Mouse (Mus musculus) hematopoietic stem cell, adult 5-6 weeks (primary cell): Measurements from ENCODE around the gene Pdzrn3. TPM values are rescaled to one million over a fixed set of nuclear protein-coding genes. Genes with fewer than 3 reads are reported as not detected.

Source experiments
- ATAC-seq, 2 experiments: fragments of 125-278 bp in 1 of 2; replicated peaks in 1 of 2; 2 replicates each; pipeline ENCODE4 v1.8.0; 2016 to 2017; ENCODE audit warnings: inconsistent platforms in 2 of 2, mild to moderate bottlenecking in 2 of 2, moderate number of reproducible peaks in 2 of 2, low read depth in 1 of 2, moderate TSS enrichment in 1 of 2; ENCODE audit not compliant: low FRiP score in 2 of 2, poor library complexity in 2 of 2, severe bottlenecking in 2 of 2, insufficient read depth in 1 of 2, low TSS enrichment in 1 of 2
- total RNA-seq: library from RNA; stranded (forward); fragments of 172-1452, 232-1000 nt; gene quantifications from 2 replicates; pipeline ENCODE4 v1.2.3, GENCODE M21; 2017

Gene Pdzrn3
- total RNA-seq, 1 experiment from 2014 or later: not detected

DNA sequence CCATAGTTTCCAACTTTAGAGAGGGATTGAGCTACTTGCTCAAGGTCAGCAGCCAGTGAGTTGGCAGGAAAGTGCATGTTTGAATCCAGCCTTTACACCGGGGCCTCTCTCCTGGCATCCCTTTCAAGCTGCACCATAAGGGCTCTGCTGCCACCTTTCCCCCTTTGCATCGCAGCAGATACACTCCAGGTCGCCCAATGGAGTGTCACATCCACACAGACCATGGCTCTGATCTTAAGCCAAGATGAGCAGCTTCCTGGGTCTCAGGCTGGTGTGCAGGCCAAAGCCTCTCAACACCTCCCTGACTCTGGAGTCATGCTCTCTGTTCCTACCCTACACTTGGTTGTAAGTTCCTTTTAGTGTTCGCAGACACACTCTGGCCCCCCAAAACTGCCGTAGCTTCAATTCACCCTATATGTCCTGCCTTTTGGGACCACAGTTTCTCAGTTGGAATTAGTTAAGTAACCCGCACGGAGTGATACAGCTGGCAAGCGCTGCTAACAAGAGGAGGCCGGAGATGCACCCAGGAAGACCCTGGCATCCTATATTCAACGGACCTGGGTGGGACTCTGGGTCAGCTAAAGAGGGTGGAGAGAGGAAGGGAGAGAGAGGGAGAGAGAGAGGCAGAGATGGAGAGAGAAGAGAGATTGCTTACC is 1.1 kb downstream of the Pdzrn3 start:
- ATAC-seq: no peak

GRCm38 (mm10) chr6:101376049-101376448 is 1.6 kb downstream of the Pdzrn3 start:
- no peak for ATAC-seq

DNA sequence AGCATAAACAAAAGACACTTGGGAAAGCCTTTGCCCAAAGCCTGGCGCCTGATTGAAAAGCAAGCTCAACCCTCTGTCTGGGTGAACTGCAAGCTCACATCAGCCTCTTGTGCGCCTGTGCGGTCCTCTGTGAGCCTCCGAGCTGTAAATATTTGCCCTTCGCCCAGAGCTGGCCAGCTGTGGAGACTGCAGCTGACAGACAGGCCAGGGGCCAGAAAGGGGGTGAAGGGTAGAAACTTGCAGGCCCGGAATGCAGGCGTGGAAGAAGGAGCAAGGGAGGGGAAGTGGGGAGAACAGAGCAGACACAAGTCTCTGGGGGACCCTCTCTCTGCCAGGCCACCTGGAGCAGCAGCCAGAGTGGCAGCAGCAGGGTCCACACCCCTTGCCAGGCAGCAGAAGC is 3.0 kb downstream of the Pdzrn3 start:
- ATAC-seq: no peak

- no peak for ATAC-seq
Measured at GRCm38 (mm10) chr6:101374186-101374585, 3.5 kb downstream of the Pdzrn3 start.

- ATAC-seq: no peak
Measured at GRCm38 (mm10) chr6:101372982-101373381, 4.7 kb downstream of the Pdzrn3 start.

DNA sequence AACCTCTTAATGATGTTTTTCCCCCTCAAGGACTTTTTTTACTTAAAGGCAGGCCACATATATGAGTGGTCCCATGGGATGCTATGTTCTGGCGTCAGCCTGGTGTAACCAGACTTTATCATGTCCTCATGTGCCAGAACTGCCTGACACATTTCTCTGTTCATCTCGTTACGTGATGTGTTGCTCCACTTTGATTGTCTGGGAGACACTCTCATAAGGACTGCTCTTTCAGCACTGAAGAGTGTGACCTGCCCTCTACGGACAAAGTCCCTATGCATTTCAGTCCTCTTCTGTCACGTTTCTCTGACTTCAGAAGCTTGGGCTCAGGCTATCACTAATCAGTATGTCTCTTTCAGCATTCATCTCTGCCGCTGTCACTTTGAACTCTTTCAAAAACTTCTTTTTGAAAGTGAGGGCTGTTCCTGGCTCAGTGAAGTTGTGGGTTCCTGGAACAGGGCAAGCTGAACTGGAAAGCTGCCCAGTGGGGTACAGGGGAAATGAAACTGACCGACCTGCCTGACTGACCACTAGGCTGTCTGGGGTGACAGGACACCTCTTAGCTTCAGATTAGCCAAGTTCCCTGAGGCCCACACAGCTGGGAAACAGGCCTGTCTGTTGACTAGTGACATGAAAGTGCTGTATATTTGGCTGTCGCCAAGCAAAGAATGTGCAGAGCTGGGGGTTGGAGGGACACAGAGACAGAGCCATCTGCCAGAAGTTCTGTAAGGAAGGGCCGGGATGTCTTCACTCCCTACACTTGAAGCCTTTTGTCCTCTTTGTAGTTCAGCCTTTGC is 10.7 kb downstream of the Pdzrn3 start:
- no peak for ATAC-seq

DNA sequence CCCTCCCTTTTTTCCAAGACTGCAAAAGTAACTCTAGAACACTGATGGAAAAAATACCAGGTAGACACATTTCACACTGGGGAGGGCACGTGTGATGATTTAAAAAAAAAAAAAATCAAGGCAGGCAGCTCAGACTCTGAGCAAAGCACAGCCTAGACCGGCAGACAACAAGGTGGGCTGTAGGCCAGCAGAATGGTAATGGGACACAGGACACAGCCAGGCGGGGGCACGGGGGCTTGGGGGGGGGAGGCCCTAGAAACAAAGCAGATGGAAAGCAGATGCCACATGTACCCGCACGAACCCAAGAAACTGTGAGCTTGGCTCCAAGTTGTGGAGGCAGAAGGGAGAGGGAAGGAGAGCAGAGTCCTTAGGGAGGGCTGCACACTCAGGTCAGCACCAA is 11.9 kb downstream of the Pdzrn3 start:
- ATAC-seq: no peak

GRCm38 (mm10) chr6:101363904-101364303 is 13.8 kb downstream of the Pdzrn3 start:
- no peak for ATAC-seq

DNA sequence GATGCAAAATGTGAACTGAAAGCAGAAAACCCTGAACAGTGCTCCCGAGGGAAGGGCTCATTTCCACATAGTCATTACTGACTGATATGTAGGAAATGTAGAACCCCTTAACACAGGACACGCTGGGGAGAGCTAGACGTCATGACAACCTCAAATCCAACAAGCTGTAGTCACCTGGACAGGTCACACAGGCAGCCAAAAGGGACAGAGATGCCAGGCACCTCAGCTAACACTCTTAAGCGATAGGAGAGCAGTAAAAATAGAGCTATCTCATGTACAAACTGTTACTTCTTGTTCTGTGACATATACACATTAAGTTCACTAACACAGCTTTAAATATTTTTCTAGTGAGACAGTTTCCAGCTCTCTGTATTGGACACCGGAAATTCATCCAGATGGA is 15.0 kb downstream of the Pdzrn3 start:
- no peak for ATAC-seq

GRCm38 (mm10) chr6:101362268-101362667 is 15.4 kb downstream of the Pdzrn3 start:
- no peak for ATAC-seq

DNA sequence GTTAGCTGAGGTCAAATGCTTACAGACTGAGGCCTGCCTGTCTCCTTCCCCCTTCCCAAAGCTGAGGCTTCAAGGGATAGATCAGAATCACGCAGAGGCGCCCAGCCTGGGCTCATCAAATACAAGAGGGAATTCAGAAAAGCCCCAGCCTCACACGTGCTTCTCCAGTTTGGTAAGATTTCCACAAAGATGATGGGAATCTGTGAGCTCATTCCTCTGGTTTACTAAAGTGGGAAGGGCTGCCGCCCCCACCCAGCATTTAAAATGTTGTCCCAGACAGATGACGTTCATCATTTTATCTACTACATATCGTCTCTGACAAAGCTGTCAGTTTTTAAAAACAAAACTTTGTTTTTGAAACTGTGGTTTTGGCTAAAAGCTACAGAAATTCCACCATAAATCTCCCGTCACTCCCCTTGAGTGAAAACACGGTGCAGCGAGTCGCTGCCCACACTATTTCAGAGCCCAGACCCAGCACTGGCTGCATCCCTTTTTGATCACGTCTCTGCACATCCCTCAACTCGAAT is 17.4 kb downstream of the Pdzrn3 start:
- ATAC-seq: no peak

DNA sequence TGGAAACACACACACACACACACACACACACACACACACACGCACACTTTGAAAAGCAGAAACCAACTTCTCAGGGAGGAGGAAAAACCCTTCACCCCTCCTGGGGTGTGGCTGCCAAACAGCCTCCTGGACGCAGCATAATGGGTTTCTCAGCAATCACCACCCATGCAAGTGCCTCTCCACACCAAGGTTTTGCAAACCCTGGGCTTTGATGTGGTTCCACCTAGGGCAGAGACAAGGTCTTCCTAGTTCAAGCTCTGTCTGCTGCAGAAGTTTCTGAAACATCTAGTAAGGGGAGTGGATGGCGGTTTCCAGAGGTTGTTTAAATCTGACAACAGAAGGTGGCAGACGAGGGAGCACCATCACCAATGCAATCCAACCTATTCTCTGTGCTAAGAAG is 18.1 kb downstream of the Pdzrn3 start:
- no peak for ATAC-seq

DNA sequence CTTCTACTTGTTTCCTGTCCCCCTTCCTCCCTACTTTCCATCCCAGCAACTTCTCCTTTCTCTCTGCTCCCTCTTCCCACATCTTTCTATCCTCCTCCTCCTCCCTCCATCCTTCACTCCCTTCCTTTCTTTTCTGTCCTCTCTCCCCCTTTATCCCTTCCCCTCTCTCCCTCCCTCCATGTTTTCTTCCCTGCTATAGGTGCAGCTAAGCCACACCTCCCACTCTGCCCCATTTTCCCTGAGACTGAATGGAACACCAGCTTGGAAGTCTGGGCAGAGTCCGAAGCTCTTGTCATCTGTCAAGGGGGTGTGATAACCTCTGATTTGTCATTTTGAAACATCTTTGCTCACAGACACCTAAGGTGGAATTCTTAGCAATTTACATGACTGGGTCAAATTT is 22.8 kb downstream of the Pdzrn3 start:
- no peak for ATAC-seq

DNA sequence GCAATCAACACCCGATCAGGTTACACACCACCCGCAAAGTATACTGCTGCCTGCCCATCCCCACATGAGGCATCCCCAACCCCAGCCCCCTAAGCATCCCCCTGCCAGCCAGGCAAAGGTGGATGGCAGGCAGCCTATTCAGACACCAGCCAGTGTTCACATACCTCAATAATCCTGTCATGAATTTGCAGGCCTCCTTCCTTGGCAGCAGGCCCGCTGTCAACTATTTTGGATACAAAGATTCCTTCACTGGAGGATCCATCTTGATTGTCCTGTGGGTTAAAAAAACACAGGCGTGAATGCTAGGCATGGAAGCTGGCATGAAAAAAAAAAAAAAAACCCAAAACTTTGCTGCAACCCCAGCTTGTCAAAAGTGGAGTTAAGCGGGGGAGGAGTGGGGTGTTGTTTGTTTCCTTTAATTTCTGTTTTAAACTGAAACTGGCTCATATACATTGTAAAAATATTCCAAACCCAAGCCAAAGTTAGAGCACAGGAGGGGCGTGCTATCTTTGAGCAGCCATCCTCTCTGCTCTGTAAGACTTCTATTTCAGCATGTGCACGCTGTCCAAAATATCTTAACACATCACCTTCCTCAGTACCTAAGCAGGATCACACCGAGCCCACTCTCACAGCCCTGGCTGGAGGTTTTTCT is 23.3 kb downstream of the Pdzrn3 start:
- ATAC-seq: no peak

DNA sequence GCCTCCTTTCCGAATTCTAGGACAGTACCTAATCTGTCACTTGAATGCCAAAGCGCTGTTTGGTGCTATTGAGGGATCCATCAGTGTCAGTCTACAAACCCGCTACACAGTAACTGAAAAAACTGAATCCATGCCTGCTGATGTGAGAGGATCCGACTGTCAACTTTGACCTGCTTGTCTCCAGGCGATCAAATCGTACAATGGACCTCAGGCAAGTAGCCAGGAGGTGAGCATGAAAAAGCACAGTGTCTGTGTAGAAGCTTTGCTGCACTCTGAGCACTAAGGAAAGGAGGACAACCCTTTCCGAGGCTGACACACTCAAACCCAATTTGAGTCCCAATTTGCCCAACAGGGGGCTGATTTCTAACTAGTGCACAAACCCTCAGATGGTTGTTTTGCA is 24.0 kb downstream of the Pdzrn3 start:
- ATAC-seq: no peak

- no peak for ATAC-seq
Measured at GRCm38 (mm10) chr6:101352626-101353025, 25.1 kb downstream of the Pdzrn3 start.

DNA sequence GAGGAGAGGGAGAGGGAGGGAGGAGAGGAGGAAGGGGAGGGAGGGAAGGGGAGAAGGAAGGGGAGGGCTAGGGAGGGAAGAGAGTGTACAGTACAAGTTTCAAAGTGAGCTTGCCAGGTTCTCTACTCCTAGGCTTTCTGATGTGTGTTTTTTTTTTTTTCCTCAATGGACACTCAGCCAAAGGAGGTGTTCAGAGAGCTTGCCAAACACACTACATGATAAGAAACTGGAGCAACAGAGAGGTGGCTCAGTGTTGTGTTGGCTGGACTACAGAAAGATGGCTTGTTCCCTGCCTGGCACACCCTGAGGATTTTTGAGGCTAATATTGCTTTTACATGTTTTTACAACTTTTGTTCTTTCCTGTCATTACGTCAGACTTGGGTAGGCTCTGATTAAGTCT is 26.6 kb downstream of the Pdzrn3 start:
- no peak for ATAC-seq

DNA sequence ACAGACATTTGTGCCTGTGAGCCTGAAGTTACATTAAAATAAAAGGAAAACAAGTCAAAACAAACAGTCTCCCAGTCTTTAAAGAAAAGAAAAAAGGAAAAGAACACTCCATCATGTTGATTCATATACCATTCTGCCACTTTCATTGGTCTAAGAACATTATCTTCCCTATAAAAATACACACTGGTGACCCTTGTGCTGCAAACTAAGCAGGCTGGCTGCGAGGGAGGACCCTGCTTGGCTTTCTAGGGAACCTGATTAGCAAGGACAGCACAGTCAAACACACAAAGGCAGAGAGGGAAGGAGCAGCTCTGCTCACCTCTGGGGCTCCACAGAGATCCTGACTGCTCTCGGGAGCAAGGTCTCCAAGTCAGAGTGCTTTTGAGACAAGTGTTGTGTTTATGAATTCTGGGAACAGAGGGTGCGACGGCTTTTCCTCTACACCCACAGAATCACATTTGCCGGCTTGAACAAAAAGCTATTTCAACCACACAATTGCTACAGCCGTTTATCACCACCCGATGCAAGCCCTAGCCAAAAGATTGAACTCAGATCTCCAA is 27.2 kb downstream of the Pdzrn3 start:
- no peak for ATAC-seq
